Mouse (Mus musculus): ENCODE measurements around the gene Rhov.

DNA sequence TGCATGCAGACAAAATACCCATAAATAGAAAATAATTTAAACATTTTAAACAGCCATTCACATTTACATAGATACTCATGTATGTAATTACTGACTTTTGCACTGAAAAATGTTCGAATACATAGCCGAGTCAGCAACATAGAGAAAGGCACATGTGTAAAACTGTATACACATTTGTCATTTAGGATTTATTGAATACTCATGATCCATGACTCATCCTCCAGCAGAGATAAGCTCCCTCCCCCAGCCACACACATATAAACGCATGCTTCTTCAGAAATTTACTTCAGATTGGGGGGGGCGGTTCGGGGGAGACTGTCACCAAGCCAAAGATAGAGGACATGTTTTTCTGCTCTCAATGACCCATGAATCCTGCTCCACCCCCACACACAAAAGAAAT, 7.3 kb downstream of the Rhov start:
- TF ChIP-seq POLR2A (IDR thresholded peaks at IDR 0.05; ENCODE audit: insufficient read length, low read depth) (no peak), POLR2AphosphoS2 (IDR thresholded peaks at IDR 0.05; ENCODE audit: insufficient read length, low read depth) (no peak), MYOG (IDR thresholded peaks at IDR 0.05; ENCODE audit: control insufficient read depth in 1 of 3, insufficient read depth in 1 of 3, insufficient read length in 2 of 3, low read depth in 2 of 3) (no peak), E2F4 (IDR thresholded peaks at IDR 0.05; ENCODE audit: insufficient read depth) (no peak), TCF3 (IDR thresholded peaks at IDR 0.05; ENCODE audit: insufficient read length, low read depth) (no peak), MAX (IDR thresholded peaks at IDR 0.05; ENCODE audit: low read depth) (no peak), CEBPB (IDR thresholded peaks at IDR 0.05; ENCODE audit: insufficient read depth, poor library complexity, severe bottlenecking) (no peak), USF1 (IDR thresholded peaks at IDR 0.05; ENCODE audit: low read depth) (no peak), TCF12 (IDR thresholded peaks at IDR 0.05; ENCODE audit: insufficient read depth, poor library complexity, severe bottlenecking) (no peak), MYOD1 (IDR thresholded peaks at IDR 0.05; ENCODE audit: control insufficient read depth in 1 of 3, insufficient read length in 2 of 3, low read depth in 2 of 3) (no peak), SRF (IDR thresholded peaks at IDR 0.05; ENCODE audit: control insufficient read depth, insufficient read length, low read depth) (no peak), REST (IDR thresholded peaks at IDR 0.05; ENCODE audit: insufficient read depth, insufficient read length) (no peak)
